Comparison of ENCODE assay signal across 20 mouse cellular contexts in the genomic region with DNA sequence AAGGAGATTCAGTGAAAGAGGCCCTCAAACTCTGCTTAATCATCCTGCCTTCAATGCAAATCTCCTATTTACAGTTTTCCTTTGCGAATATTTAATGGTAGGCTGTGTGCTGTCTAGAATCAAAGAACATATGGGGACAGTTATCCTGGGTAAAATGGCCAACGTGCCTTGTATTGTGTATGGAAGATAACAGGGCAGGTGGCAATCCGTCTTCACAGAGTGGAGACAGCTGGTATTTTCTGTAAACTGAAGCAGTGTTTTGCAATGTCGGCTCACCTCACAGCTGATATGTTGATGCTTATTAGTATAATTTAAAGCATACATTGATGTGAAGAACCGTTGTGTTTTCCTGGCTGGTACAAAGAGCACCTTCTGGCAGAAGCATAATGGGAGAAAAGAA.
DNase-seq lines count a peak whose midpoint lies in the region; ATAC-seq and TF ChIP-seq lines count a peak whose summit lies in the region.
"Had no signal": no experiment of that assay in that cellular context is flagged by ENCODE, and none has a peak within 500 bp of the region (broad histone marks: within the 10 kb centered on the region; RNA-seq: fewer than 3 reads in every experiment).

No protein-coding gene starts in this region.

- no peak for TF ChIP-seq CTCF in forebrain, postnatal 0 days (IDR thresholded peaks at IDR 0.05; ENCODE audit: low read depth)

- H3K4me3 ChIP-seq in midbrain, embryonic 10.5 days = no peak overlapping the region
- H3K4me3 ChIP-seq in midbrain, embryonic 16.5 days (ENCODE audit: low read depth, low read length) = no peak overlapping the region
- H3K4me3 ChIP-seq in forebrain, embryonic 11.5 days (ENCODE audit: low read depth, low read length) = no peak overlapping the region
- no peak overlapping the region for H3K4me3 ChIP-seq in forebrain, postnatal 0 days (ENCODE audit: low read depth, low read length)
- H3K4me3 ChIP-seq in midbrain, embryonic 15.5 days = no peak overlapping the region
- H3K4me3 ChIP-seq: embryonic facial prominence, embryonic 13.5 days; heart, embryonic 10.5 days; limb, embryonic 13.5 days; stomach, embryonic 15.5 days had no signal

- H3K4me2 ChIP-seq in midbrain, embryonic 16.5 days (ENCODE audit: low read length) = no peak overlapping the region
- H3K4me2 ChIP-seq in forebrain, embryonic 11.5 days (ENCODE audit: low read depth, low read length, severe bottlenecking) = no peak overlapping the region
- no peak overlapping the region for H3K4me2 ChIP-seq in forebrain, postnatal 0 days (ENCODE audit: low read depth)
- H3K4me2 ChIP-seq in midbrain, embryonic 15.5 days = no peak overlapping the region
- H3K4me2 ChIP-seq: embryonic facial prominence, embryonic 13.5 days; limb, embryonic 13.5 days; stomach, embryonic 15.5 days had no signal

- H3K9ac ChIP-seq in midbrain, embryonic 16.5 days (ENCODE audit: low read depth, low read length) = no peak overlapping the region
- no peak overlapping the region for H3K9ac ChIP-seq in forebrain, embryonic 11.5 days (ENCODE audit: low read length)
- no peak overlapping the region for H3K9ac ChIP-seq in forebrain, postnatal 0 days
- no peak overlapping the region for H3K9ac ChIP-seq in midbrain, embryonic 15.5 days
- H3K9ac ChIP-seq: embryonic facial prominence, embryonic 13.5 days; limb, embryonic 13.5 days; liver, embryonic 14.5 days; stomach, embryonic 15.5 days had no signal

- intact Hi-C loops in left cerebral cortex, postnatal 14 days (cut with DNase I) = no loop called here

- 48% methylated on average over 5 of the region's 5 CpGs for WGBS in midbrain, embryonic 10.5 days
- 12% methylated on average over 5 of the region's 5 CpGs for WGBS in midbrain, embryonic 16.5 days
- 40% methylated on average over 5 of the region's 5 CpGs for WGBS in forebrain, embryonic 11.5 days
- WGBS in forebrain, postnatal 0 days = 23% methylated on average over 5 of the region's 5 CpGs
- 13% methylated on average over 5 of the region's 5 CpGs for WGBS in midbrain, embryonic 15.5 days

- no peak for DNase-seq in midbrain, embryonic 10.5 days (ENCODE audit: low spot score)
- DNase-seq in forebrain, embryonic 11.5 days (ENCODE audit: low spot score) = no peak
- no peak for DNase-seq in forebrain, postnatal 0 days
- DNase-seq in adrenal gland, postnatal 4 days (ENCODE audit: low spot score in 2 of 2) = no peak
- no peak for DNase-seq in left cerebral cortex, postnatal 14 days (ENCODE audit: low spot score in 2 of 2)
- DNase-seq in frontal cortex, postnatal 10 days (ENCODE audit: low spot score in 2 of 2) = no peak
- DNase-seq: adrenal gland, postnatal 36 days; B cell, adult 2 months; cerebellum, adult 9-10 months; heart, postnatal 10 days; kidney, adult 11 months; right cerebral cortex, postnatal 25 days; thymus, adult 2 months had no signal

- no peaks in the 10 kb centered on the region for H3K9me3 ChIP-seq in midbrain, embryonic 10.5 days (replicated peaks)
- H3K9me3 ChIP-seq in midbrain, embryonic 16.5 days (replicated peaks; ENCODE audit: control insufficient read depth, low read length, poor library complexity, severe bottlenecking) = no peaks in the 10 kb centered on the region
- no peaks in the 10 kb centered on the region for H3K9me3 ChIP-seq in forebrain, embryonic 11.5 days (ENCODE audit: control insufficient read depth, low read length)
- no peaks in the 10 kb centered on the region for H3K9me3 ChIP-seq in forebrain, postnatal 0 days (ENCODE audit: low read length)
- H3K9me3 ChIP-seq in midbrain, embryonic 15.5 days = no peaks in the 10 kb centered on the region
- H3K9me3 ChIP-seq: embryonic facial prominence, embryonic 13.5 days; heart, embryonic 10.5 days; limb, embryonic 13.5 days; stomach, embryonic 15.5 days had no signal

- peaks cover 56% of the 10 kb centered on the region for H3K4me1 ChIP-seq in midbrain, embryonic 10.5 days
- H3K4me1 ChIP-seq in midbrain, embryonic 16.5 days (ENCODE audit: control insufficient read depth, insufficient read depth, low read length) = peaks cover 11% of the 10 kb centered on the region; the same call in 1 of the 2 replicates
- H3K4me1 ChIP-seq in forebrain, embryonic 11.5 days (replicated peaks; ENCODE audit: control insufficient read depth, insufficient read depth, low read length) = peaks cover 3% of the 10 kb centered on the region; the same call in 1 of the 2 replicates
- no peaks in the 10 kb centered on the region for H3K4me1 ChIP-seq in forebrain, postnatal 0 days (ENCODE audit: insufficient read depth)
- peaks cover 17% of the 10 kb centered on the region for H3K4me1 ChIP-seq in midbrain, embryonic 15.5 days
- H3K4me1 ChIP-seq: heart, embryonic 10.5 days; stomach, embryonic 15.5 days had no signal

- ATAC-seq in midbrain, embryonic 16.5 days = no peak
- ATAC-seq in forebrain, embryonic 11.5 days (replicated peaks; ENCODE audit: low FRiP score) = peak; percentile 44; the same call in 1 of the 2 replicates
- ATAC-seq in forebrain, postnatal 0 days = peak; percentile 27; the same call in 1 of the 2 replicates
- ATAC-seq in midbrain, embryonic 15.5 days (replicated peaks) = no peak; the same call in 1 of the 2 replicates

- no peaks in the 10 kb centered on the region for H3K27me3 ChIP-seq in midbrain, embryonic 10.5 days (ENCODE audit: low read depth, poor library complexity, severe bottlenecking)
- H3K27me3 ChIP-seq in midbrain, embryonic 16.5 days (ENCODE audit: control insufficient read depth, insufficient read depth, low read depth, low read length) = no peaks in the 10 kb centered on the region
- no peaks in the 10 kb centered on the region for H3K27me3 ChIP-seq in forebrain, embryonic 11.5 days (ENCODE audit: control insufficient read depth, insufficient read depth, low read length)
- no peaks in the 10 kb centered on the region for H3K27me3 ChIP-seq in forebrain, postnatal 0 days (ENCODE audit: insufficient read depth, low read length)
- no peaks in the 10 kb centered on the region for H3K27me3 ChIP-seq in midbrain, embryonic 15.5 days (replicated peaks)
- H3K27me3 ChIP-seq: embryonic facial prominence, embryonic 13.5 days; limb, embryonic 13.5 days; stomach, embryonic 15.5 days had no signal

- peak overlapping the region; percentile 65; the same call in 1 of the 2 replicates for H3K27ac ChIP-seq in midbrain, embryonic 10.5 days (replicated peaks)
- H3K27ac ChIP-seq in midbrain, embryonic 16.5 days (ENCODE audit: low read length) = no peak overlapping the region
- H3K27ac ChIP-seq in forebrain, embryonic 11.5 days (ENCODE audit: low read depth, low read length) = 0 out of 2 replicates have a peak overlapping the region, but pooled peaks have one; percentile 1
- no peak overlapping the region for H3K27ac ChIP-seq in forebrain, postnatal 0 days (ENCODE audit: low read depth, low read length)
- peak overlapping the region; percentile 29; the same call in 1 of the 2 replicates for H3K27ac ChIP-seq in midbrain, embryonic 15.5 days
- H3K27ac ChIP-seq: embryonic facial prominence, embryonic 13.5 days; heart, embryonic 10.5 days; limb, embryonic 13.5 days; liver, embryonic 14.5 days; stomach, embryonic 15.5 days had no signal

- H3K36me3 ChIP-seq in midbrain, embryonic 10.5 days = no peaks in the 10 kb centered on the region
- no peaks in the 10 kb centered on the region for H3K36me3 ChIP-seq in midbrain, embryonic 16.5 days (ENCODE audit: control insufficient read depth, insufficient read depth, low read length)
- no peaks in the 10 kb centered on the region for H3K36me3 ChIP-seq in forebrain, embryonic 11.5 days (ENCODE audit: control insufficient read depth, insufficient read depth, low read length)
- no peaks in the 10 kb centered on the region for H3K36me3 ChIP-seq in forebrain, postnatal 0 days (ENCODE audit: insufficient read depth)
- H3K36me3 ChIP-seq in midbrain, embryonic 15.5 days (replicated peaks) = no peaks in the 10 kb centered on the region
- H3K36me3 ChIP-seq: embryonic facial prominence, embryonic 13.5 days; heart, embryonic 10.5 days; limb, embryonic 13.5 days; stomach, embryonic 15.5 days had no signal

Comparison
In these comparisons a context has a peak if more than half of its experiments do, and no peak if none do; other contexts are left out.
1. H3K27ac ChIP-seq: peak in midbrain, embryonic 10.5 days (single experiment), forebrain, embryonic 11.5 days (single experiment) and midbrain, embryonic 15.5 days (single experiment); none in midbrain, embryonic 16.5 days (single experiment) and forebrain, postnatal 0 days (single experiment).
2. ATAC-seq: peak in forebrain, embryonic 11.5 days (single experiment) and forebrain, postnatal 0 days (single experiment); none in midbrain, embryonic 16.5 days (single experiment) and midbrain, embryonic 15.5 days (single experiment).